Mouse (Mus musculus) liver, embryonic 18 days (tissue): Measurements from ENCODE around the gene Otud5. TPM values are rescaled to one million over a fixed set of nuclear protein-coding genes. Genes with fewer than 3 reads are reported as not detected.

ENCODE experiments used
- polyA plus RNA-seq: library from polyadenylated mRNA; depleted of rRNA; stranded (reverse); fragments of >200 nt; gene quantifications from 2 replicates; pipeline ENCODE4 v1.2.3, GENCODE M21; 2012; rRNA removed

Otud5 gene
- 24.6 and 26.4 TPM in 2 replicates for polyA plus RNA-seq

DNA sequence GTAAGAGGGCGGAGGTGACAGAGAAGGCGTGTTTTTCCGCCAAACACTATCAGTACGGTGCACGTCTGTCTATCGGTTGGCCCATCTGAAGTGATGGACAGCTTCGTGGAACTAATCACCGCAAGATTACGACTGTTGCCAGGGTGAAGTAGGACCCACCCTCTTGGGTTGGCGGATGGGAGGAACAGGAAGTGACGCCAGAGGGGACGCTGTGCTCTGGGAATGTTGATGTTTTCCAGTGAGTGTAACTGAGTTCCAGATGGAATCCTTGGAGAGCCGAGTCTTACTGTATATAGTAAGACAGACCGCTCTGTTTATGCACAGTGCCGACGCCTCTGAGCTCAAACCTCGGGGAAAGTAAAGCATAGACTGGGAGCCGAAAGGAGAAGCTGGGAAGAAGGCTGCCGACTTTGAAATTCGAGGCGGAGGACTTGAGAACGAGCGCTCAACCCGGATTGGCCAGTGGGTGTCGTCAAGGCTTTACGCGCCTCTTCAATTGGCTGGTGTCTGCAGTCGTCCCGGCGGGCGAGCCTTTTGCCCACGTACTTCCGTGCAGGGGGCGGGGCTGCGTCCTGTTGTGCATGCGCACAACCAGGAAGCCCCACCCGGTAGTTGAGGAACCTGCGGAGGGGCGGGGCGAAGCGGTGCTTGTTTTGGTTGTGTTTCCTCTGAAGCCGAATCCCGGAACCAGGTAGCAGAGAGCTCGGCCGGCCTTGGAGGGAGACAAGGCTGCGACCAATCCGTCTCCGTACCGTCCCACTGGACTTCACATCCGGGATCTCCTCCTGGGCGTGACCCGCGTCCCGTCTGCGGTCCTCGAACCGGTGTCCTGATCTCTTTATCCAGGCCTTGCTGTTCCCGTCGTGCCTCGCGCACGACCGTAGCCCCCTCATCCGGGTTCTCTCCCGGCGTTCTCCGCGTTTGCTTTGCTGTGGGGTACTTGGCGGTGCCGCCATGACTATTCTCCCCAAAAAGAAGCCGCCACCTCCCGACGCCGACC lies at the start of gene Otud5:
Gene Otud5, plus strand, starts transcription at position 202 of the 1,000 bp plus-strand sequence.

DNA sequence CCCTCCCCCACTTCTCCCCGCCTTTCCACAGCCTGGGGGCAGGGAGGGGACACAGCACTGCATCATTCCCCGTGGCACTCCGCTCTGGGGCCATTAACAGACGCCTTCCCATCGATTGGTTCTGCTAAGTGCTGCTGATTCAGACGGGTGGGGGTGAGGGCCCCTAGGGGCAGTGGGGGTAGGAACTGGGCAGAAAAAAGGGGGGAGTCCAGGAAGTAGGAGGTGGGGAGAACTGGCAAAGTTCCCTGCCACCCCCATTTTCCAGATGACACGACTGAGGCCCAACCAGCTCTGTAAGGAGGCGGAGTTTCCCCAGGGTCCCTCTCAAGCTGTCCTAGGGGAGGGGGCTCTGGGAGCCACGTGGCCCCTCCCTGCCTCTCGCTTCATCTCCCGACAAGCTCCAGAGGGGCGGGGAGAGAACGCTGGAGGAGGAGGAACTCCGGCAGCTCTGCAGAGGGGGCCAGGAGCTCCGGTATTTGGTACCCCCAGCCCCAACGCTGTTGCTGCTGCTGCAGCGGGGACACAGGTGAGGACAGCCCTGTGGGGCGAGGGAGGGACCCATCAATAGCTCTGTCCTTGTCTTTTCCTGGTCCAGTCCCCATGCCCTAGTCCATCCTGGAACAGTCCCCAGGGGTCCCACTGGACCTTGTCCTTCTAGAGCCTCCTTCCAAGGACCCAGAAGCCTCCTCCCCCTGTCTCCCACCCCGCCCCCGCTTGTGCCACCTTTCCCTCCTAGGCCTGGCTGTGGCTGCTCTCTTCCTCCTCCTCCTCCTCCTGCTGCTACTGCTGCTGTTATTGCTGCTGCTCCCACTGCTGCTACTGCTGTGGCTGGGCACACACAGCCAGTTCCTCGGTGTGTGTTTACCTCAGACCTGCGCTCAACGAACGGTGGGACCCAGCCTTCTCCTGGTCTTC lies 19.0 kb upstream of the Otud5 start, which contains the start of gene Kcnd1:
Gene Kcnd1, plus strand, starts transcription at position 425 of the 915 bp plus-strand sequence.

DNA sequence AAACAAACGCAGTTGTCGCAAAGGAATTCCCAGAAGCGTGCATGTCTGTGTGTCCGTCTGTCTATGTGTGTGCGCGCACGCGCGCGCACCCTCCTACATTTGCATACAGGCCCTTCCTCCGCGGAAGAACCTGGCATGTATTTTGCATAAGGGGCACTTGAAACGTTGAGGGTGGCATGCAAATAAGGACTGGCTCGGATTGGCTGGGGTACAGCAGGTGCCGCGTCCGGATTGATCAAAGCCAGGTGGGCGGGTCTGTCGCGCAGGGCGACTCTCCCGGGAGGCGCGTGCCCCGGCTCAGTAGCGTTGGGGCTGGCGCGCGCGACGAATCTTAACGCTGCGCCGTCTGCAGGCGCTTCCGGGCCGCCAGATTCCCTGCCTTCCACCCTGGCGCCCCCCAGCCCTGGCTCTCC lies 36.8 kb downstream of the Otud5 start, which contains the start of gene Pim2:
Gene Pim2, plus strand, starts transcription at position 256 of the 413 bp plus-strand sequence.

DNA sequence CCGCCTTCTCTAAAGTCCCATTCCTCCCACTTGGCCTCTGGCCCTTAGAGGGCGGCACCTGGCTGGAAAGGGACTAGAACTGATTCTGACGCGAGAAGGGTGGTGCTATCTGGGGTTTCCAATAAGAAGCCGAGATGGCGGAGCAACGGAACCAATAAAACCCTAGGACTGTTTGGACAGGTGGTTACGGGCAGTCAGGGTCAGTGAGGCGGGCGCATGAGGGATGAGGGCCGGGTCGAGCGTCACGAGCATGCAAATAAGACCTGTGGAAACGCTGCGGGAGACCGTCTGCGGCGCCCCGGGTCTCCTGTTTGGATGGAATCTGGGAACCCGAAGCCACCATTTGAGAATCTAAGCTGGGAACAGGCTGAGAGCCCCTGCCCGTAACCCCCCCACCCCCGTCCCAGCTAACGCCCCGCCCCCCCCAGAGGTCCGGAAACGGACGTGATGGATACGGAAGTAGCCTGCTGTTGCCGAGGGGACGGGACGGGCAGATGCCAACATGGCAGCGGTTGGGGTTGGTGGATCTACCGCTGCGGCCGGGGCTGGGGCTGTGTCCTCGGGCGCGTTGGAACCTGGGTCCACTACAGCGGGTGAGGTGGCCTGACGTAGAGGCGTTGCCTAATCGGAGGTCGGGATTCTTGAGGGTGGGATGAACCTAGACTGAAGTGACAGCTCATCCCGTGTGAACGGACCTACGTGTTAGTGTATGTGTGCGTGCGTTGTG lies 42.8 kb downstream of the Otud5 start, which contains the start of gene Slc35a2:
Gene Slc35a2, plus strand, starts transcription at position 188 of the 727 bp plus-strand sequence.

DNA sequence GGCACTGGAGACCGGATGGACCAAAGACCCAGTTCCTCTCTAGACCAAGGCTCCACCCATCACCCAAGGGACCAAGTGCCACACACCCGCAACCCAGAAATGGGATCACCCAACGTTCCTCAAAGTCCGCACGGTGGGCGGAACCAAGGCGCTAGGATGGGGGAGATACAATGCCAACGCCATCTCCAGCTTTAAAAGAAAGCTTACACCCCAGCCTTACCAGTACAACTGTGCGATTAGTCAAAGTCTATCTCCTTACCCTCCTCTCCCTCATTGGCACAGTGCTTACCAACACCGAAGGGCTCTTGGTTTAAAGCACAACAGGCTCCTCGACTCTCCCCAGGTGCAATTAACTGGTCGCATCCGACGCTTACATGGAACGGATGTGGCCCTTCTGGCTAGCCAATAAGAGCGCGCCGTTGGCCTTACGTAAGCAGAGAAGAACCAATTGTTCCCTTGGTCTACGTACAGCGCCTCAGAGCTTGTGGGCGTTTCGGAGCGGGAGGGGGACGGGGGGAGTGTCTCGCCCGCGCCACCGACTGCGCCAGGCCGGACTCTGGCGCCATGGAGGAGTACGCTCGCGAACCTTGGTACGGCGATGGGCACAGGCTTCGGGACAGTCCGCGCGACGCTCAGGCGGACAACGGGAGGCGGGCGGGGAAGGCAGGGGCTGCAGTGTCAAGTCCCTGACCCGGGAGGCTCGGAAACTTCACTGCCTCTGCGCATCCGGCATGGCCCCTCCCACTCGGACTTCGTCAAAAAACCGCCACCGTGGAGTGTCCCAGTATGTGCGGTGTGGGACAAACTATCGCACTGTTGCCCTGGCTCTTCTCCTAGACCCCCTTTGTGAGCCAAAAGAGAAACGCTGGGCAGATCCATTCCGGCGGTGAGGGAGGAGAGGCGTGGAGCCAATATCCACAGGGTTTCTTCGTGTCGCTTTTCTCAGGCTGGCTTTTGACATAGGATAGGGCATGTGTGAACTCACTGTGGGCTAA lies 58.0 kb downstream of the Otud5 start, which contains the start of the genes Pqbp1 and Timm17b:
Gene Pqbp1, minus strand, starts transcription at position 390 of the 995 bp plus-strand sequence.
Gene Timm17b, plus strand, starts transcription at position 478 of the 995 bp plus-strand sequence.

DNA sequence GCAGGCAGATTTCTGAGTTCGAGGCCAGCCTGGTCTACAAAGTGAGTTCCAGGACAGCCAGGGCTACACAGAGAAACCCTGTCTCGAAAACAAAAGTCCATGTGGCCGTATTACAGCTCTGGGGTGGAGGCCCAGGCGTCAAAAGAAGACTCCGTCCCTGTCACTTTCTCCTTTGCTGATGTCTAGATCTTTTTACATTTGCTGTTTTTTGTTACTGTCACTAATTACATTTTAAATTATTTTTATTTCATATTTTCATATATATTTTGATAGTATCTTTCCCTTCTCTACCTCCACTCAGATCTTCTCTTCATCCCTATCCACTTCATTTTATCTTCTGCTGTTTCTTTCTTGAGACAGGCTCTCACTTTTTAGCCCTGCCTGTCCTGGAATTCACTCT lies 66.6 kb downstream of the Otud5 start, which contains the start of gene Gm10491:
Gene Gm10491, minus strand, starts transcription at position 101 of the 400 bp plus-strand sequence.

DNA sequence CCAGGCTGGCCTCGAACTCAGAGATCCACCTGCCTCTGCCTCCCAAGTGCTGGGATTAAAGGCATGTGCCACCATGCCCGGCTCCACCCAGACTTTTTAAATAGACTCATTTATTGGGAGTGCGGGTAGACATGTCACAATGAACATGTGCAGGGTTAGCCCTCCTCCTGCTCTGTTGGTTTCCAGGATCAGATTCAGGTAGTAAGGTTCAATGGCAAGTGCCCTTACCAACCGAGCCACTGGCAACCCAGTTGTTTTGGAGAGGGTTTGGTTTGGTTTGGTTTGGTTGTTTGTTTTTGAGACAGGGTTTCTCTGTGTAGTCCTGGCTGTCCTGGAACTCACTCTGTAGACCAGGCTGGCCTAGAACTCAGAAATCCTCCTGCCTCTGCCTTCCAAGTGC lies 68.1 kb downstream of the Otud5 start, which contains the start of gene Gm10490:
Gene Gm10490, plus strand, starts transcription at position 301 of the 400 bp plus-strand sequence.

DNA sequence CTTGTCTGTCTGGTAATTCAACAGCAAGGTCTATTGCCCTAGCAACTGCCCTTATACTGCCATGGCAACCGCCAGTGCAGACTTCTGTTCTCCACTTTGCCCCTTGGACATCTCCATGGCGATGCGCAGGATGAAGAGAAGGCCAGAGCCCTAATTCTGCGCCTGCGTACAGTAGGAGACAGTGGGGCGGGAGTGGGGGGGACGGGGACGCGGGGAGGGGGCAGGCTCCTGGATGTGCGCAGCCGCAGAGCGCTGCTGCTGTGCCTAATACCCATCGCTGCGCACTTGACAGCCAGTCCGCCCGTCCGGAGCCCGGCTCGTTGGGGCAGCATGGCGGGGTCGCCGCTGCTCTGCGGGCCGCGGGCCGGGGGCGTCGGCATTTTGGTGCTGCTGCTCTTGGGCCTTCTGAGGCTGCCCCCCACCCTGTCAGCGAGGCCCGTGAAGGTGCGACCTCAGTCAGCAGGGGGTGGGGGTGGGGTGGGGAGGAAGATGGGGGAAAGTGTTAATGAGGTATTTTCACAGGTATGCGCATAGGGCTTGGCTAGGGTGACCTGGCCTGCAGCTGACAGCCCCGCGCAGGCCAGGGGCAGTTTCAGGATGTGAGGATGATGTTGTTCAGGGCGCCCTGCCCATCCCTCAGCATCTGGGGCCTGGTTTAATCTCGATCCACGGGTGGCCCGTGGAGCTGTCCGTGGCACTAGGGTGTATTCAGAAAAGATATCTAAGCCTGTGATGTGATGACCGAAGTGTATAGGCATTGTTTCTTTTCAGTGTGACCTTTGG lies 78.6 kb downstream of the Otud5 start, which contains the start of gene Pcsk1n:
Gene Pcsk1n, plus strand, starts transcription at position 222 of the 783 bp plus-strand sequence.

Other genes starting within 250 kb of the Otud5 start
- 6.9 and 7.6 TPM in 2 replicates for gene Ccdc22, start 235.8 kb upstream of the Otud5 start, polyA plus RNA-seq
- gene Cacna1f, start 234.3 kb upstream of the Otud5 start, polyA plus RNA-seq = 0.05 and 0.06 TPM in 2 replicates
- gene Syp, start 202.9 kb upstream of the Otud5 start, polyA plus RNA-seq = 0.23 and 0.28 TPM in 2 replicates
- gene Prickle3, start 184.1 kb upstream of the Otud5 start, polyA plus RNA-seq = 2.9 and 3.9 TPM in 2 replicates
- gene Plp2, start 170.0 kb upstream of the Otud5 start, polyA plus RNA-seq = 37.9 and 40.3 TPM in 2 replicates
- gene Magix, start 160.1 kb upstream of the Otud5 start, polyA plus RNA-seq = 0.44 and 0.87 TPM in 2 replicates
- gene Gpkow, start 144.2 kb upstream of the Otud5 start, polyA plus RNA-seq = 6.4 and 6.9 TPM in 2 replicates
- 19.9 and 21.9 TPM in 2 replicates for gene Wdr45, start 127.0 kb upstream of the Otud5 start, polyA plus RNA-seq
- 0.05 TPM in 1 of 2 replicates, not detected in the other for gene Gm45208, start 119.1 kb upstream of the Otud5 start, polyA plus RNA-seq
- gene Praf2, start 112.9 kb upstream of the Otud5 start, polyA plus RNA-seq = 3.3 and 4.0 TPM in 2 replicates
- 2.8 and 3.8 TPM in 2 replicates for gene Ccdc120, start 90.5 kb upstream of the Otud5 start, polyA plus RNA-seq
- gene Tfe3, start 78.8 kb upstream of the Otud5 start, polyA plus RNA-seq = 5.0 and 5.3 TPM in 2 replicates
- gene Gripap1, start 51.6 kb upstream of the Otud5 start, polyA plus RNA-seq = 24.9 and 29.9 TPM in 2 replicates
- gene Kcnd1, start 19.1 kb upstream of the Otud5 start, polyA plus RNA-seq = 0.28 and 0.29 TPM in 2 replicates
- 2.5 and 2.7 TPM in 2 replicates for gene Pim2, start 36.9 kb downstream of the Otud5 start, polyA plus RNA-seq
- 14.2 and 16.2 TPM in 2 replicates for gene Slc35a2, start 42.7 kb downstream of the Otud5 start, polyA plus RNA-seq
- gene Pqbp1, start 57.9 kb downstream of the Otud5 start, polyA plus RNA-seq = 36.0 and 38.7 TPM in 2 replicates
- gene Timm17b, start 58.0 kb downstream of the Otud5 start, polyA plus RNA-seq = 22.3 and 23.0 TPM in 2 replicates
- gene Gm10491, start 66.5 kb downstream of the Otud5 start, polyA plus RNA-seq = not detected in 2 replicates
- not detected in 2 replicates for gene Gm10490, start 68.2 kb downstream of the Otud5 start, polyA plus RNA-seq
- gene Pcsk1n, start 78.5 kb downstream of the Otud5 start, polyA plus RNA-seq = 0.01 TPM in 2 replicates
- not detected in 2 replicates for gene Eras, start 87.2 kb downstream of the Otud5 start, polyA plus RNA-seq
- 15.8 and 17.9 TPM in 2 replicates for gene Hdac6, start 106.5 kb downstream of the Otud5 start, polyA plus RNA-seq
- gene Gata1, start 136.7 kb downstream of the Otud5 start, polyA plus RNA-seq = 46.9 and 48.4 TPM in 2 replicates
- 0.67 and 1.2 TPM in 2 replicates for gene Glod5, start 177.1 kb downstream of the Otud5 start, polyA plus RNA-seq
- gene Suv39h1, start 233.4 kb downstream of the Otud5 start, polyA plus RNA-seq = 15.2 and 16.4 TPM in 2 replicates
- 11.4 and 12.1 TPM in 2 replicates for gene Was, start 249.1 kb downstream of the Otud5 start, polyA plus RNA-seq